Mouse (Mus musculus): ENCODE measurements around the gene Myo18b. TPM values are rescaled to one million over a fixed set of nuclear protein-coding genes. Genes with fewer than 3 reads are reported as not detected.

Gene Myo18b
- total RNA-seq, 2 experiments from 2014 or later, result 194 to 208 TPM

- peak; percentile 65 for DNase-seq
Measured at GRCm38 (mm10) chr5:112876846-112877390, 19.2 kb downstream of the Myo18b start.

GRCm38 (mm10) chr5:112872999-112873398, 23.2 kb downstream of the Myo18b start:
- no peak for DNase-seq

- peak; percentile 84 for DNase-seq
Measured at GRCm38 (mm10) chr5:112870729-112871128, 25.4 kb downstream of the Myo18b start.

- DNase-seq, result no peak
Measured at GRCm38 (mm10) chr5:112868620-112869019, 27.5 kb downstream of the Myo18b start.

- peak; percentile 69 for DNase-seq
Measured at GRCm38 (mm10) chr5:112864719-112865367, 31.3 kb downstream of the Myo18b start.

- no peak for DNase-seq
Measured at GRCm38 (mm10) chr5:112859379-112860035, 36.7 kb downstream of the Myo18b start.

- DNase-seq, result peak; percentile 89
Measured at GRCm38 (mm10) chr5:112853179-112853578, 43.0 kb downstream of the Myo18b start.

GRCm38 (mm10) chr5:112851389-112851788, 44.8 kb downstream of the Myo18b start:
- no peak for DNase-seq

GRCm38 (mm10) chr5:112848586-112849280, 47.4 kb downstream of the Myo18b start:
- DNase-seq, result peak; percentile 75

- no peak for DNase-seq
Measured at GRCm38 (mm10) chr5:112847985-112848542, 48.1 kb downstream of the Myo18b start.

GRCm38 (mm10) chr5:112846146-112846545, 50.0 kb downstream of the Myo18b start:
- no peak for DNase-seq

GRCm38 (mm10) chr5:112844460-112844859, 51.7 kb downstream of the Myo18b start:
- DNase-seq, result no peak

- no peak for DNase-seq
Measured at GRCm38 (mm10) chr5:112843676-112844257, 52.4 kb downstream of the Myo18b start.

- no peak for DNase-seq
Measured at GRCm38 (mm10) chr5:112842696-112843095, 53.5 kb downstream of the Myo18b start.

- DNase-seq, result no peak
Measured at GRCm38 (mm10) chr5:112841850-112842249, 54.3 kb downstream of the Myo18b start.

- no peak for DNase-seq
Measured at GRCm38 (mm10) chr5:112834896-112835295, 61.3 kb downstream of the Myo18b start.

- DNase-seq, result no peak
Measured at GRCm38 (mm10) chr5:112833866-112834265, 62.3 kb downstream of the Myo18b start.

- DNase-seq, result no peak
Measured at GRCm38 (mm10) chr5:112825091-112825794, 70.9 kb downstream of the Myo18b start.

GRCm38 (mm10) chr5:112824376-112824775, 71.8 kb downstream of the Myo18b start:
- peak; percentile 64 for DNase-seq

GRCm38 (mm10) chr5:112822426-112822825, 73.7 kb downstream of the Myo18b start:
- no peak for DNase-seq

GRCm38 (mm10) chr5:112815051-112815450, 81.1 kb downstream of the Myo18b start:
- peak; percentile 66 for DNase-seq

- DNase-seq, result no peak
Measured at GRCm38 (mm10) chr5:112807629-112808028, 88.5 kb downstream of the Myo18b start.
